Mouse (Mus musculus) forebrain, embryonic 13.5 days (tissue): Measurements from ENCODE around the gene Acer3. TPM values are rescaled to one million over a fixed set of nuclear protein-coding genes. Genes with fewer than 3 reads are reported as not detected.

ENCODE experiments used
- ATAC-seq: fragments of 200-750 bp; cut with Nextera tagmentation; 2 replicates; pipeline ENCODE4 v1.8.0; 2017
- H3K27ac ChIP-seq: fragments of 300-500 bp; sonication (generic); 2 replicates; pipeline ENCODE4 v1.5.1; 2015; ENCODE audit warnings: inconsistent platforms, mild to moderate bottlenecking, moderate library complexity
- H3K27me3 ChIP-seq: fragments of 300-500 bp; sonication (generic); 2 replicates; pipeline ENCODE4 v1.6.1; 2015; ENCODE audit warnings: mild to moderate bottlenecking, inconsistent platforms
- H3K36me3 ChIP-seq: fragments of 300-500 bp; sonication (generic); 2 replicates; pipeline ENCODE4 v1.6.1; 2015; ENCODE audit warnings: mild to moderate bottlenecking, inconsistent platforms; ENCODE audit not compliant: poor library complexity, severe bottlenecking
- H3K4me1 ChIP-seq: fragments of 300-500 bp; sonication (generic); 2 replicates; pipeline ENCODE4 v1.6.1; 2015; ENCODE audit warnings: inconsistent platforms
- H3K4me2 ChIP-seq: fragments of 300-500 bp; sonication (generic); 2 replicates; pipeline ENCODE4 v1.6.1; 2015; ENCODE audit warnings: inconsistent platforms, mild to moderate bottlenecking, moderate library complexity
- H3K4me3 ChIP-seq: fragments of 300-500 bp; sonication (generic); 2 replicates; pipeline ENCODE4 v1.5.1; 2015; ENCODE audit warnings: mild to moderate bottlenecking, inconsistent platforms
- H3K9ac ChIP-seq: fragments of 300-500 bp; sonication (generic); 2 replicates; pipeline ENCODE4 v1.6.1; 2015; ENCODE audit warnings: mild to moderate bottlenecking, inconsistent platforms
- H3K9me3 ChIP-seq: fragments of 300-500 bp; sonication (generic); replicated peaks from 2 replicates; pipeline ENCODE4 v1.6.1; 2016; ENCODE audit warnings: inconsistent platforms
- WGBS: fragments of 180-500 bp; shearing (Covaris S2); methylation state at CpG from one replicate; pipeline ENCODE4 v1.1.7; 2015; 5-methylcytosine and 5-hydroxymethylcytosine counted together
- polyA plus RNA-seq: library from polyadenylated mRNA; unstranded; fragments of >200 nt; fragmentation: Nextera tagmentation; extraction: Ambion mirVana; gene quantifications from 2 replicates; pipeline ENCODE4 v1.2.1, GENCODE M21; 2015

The Acer3 gene
- polyA plus RNA-seq, 1 experiment from 2014 or later: 9.3 TPM

DNA sequence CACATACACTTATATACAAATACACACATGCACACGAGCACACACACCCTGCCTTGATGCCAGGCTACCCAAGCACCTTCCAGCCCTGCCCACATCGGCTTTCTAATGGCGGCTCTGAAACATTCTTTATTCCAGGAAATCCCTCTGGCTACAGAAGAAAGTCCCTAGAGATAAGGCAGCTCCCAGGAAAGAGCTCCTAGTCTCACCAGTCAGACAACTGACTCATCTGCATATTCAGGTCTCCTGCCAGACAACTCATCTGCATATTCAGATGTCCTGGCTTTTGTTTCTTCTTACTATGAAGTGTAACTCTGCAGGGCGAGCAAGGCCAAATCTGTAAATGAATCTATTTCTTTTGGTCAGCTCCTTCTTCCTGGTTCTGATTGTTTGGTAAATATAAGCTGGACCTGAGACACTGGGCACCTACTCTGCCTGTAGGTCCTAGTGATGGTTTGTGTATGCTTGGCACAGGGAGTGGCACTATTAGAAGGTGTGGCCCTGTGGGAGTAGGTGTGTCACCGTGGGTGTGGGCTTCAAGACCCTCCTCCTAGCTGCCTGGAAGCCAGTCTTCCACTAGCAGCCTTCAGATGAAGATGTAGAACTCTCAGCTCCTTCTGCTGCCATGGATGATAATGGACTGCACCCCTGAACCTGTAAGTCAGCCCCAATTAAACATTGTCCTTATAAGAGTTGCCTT, 163.2 kb downstream of the Acer3 start:
- Histone ChIP-seq H3K27ac (no peak overlapping the region; the same call in 1 of the 2 replicates), H3K9me3 (no peaks in the 10 kb centered on the region), H3K4me1 (peaks cover 24% of the 10 kb centered on the region; the same call in 1 of the 2 replicates), H3K4me3 (no peak overlapping the region), H3K36me3 (no peaks in the 10 kb centered on the region), H3K9ac (no peak overlapping the region), H3K27me3 (0 out of 2 replicates have a peak, but pooled peaks cover 4% of the 10 kb centered on the region), H3K4me2 (no peak overlapping the region)
- WGBS: 66% methylated on average over 5 of the region's 5 CpGs
- no peak for ATAC-seq

Other genes starting within 250 kb of the Acer3 start
- 11.8 and 14.2 TPM in 2 replicates for gene Myo7a, start 201.7 kb downstream of the Acer3 start, polyA plus RNA-seq
- gene Omp, start 175.7 kb downstream of the Acer3 start, polyA plus RNA-seq: 0.42 and 0.52 TPM in 2 replicates
- 9.3 and 10.0 TPM in 2 replicates for gene Capn5, start 142.9 kb downstream of the Acer3 start, polyA plus RNA-seq
- 0.09 and 0.12 TPM in 2 replicates for gene B3gnt6, start 121.7 kb downstream of the Acer3 start, polyA plus RNA-seq
- 6.4 and 7.6 TPM in 2 replicates for gene Tsku, start 40.1 kb upstream of the Acer3 start, polyA plus RNA-seq
- gene Gucy2d, start 119.2 kb upstream of the Acer3 start, polyA plus RNA-seq: not detected in 2 replicates
- gene Lrrc32, start 168.1 kb upstream of the Acer3 start, polyA plus RNA-seq: 1.8 and 2.1 TPM in 2 replicates